Mouse (Mus musculus): ENCODE measurements around the gene 1700018B08Rik. TPM values are rescaled to one million over a fixed set of nuclear protein-coding genes. Genes with fewer than 3 reads are reported as not detected.
A peak's percentile ranks its signal among the peaks of the same experiment; 100 is the strongest.

The 1700018B08Rik gene
- polyA plus RNA-seq, 1 experiment from 2014 or later = not detected

- no peaks in the 10 kb centered on the region for H3K27me3 ChIP-seq (ENCODE audit: insufficient read depth, low read length)
- no peak for DNase-seq
- no peak overlapping the region for H3K27ac ChIP-seq (ENCODE audit: low read depth)
- H3K36me3 ChIP-seq (replicated peaks; ENCODE audit: insufficient read depth, low read length) = peaks cover 25% of the 10 kb centered on the region
- no peak for TF ChIP-seq EP300 (IDR thresholded peaks at IDR 0.05; ENCODE audit: low read depth)
- TF ChIP-seq CTCF (IDR thresholded peaks at IDR 0.05; ENCODE audit: low read depth) = peak; percentile 9; the same call in 1 of the 2 replicates
- no peak for ATAC-seq
- no peak overlapping the region for H3K9ac ChIP-seq (replicated peaks)
- H3K4me1 ChIP-seq (ENCODE audit: insufficient read depth) = peaks cover 7% of the 10 kb centered on the region; the same call in 1 of the 2 replicates
- no peak overlapping the region for H3K4me2 ChIP-seq (ENCODE audit: low read depth, low read length)
- H3K9me3 ChIP-seq (ENCODE audit: low read length) = no peaks in the 10 kb centered on the region
- no peak overlapping the region for H3K4me3 ChIP-seq (ENCODE audit: low read depth, low read length)
- 89% methylated on average over 16 of the region's 16 CpGs for WGBS (ENCODE audit: insufficient replicate concordance)
Measured at GRCm38 (mm10) chr8:121558538-121558937, 14.4 kb upstream of the 1700018B08Rik start.

GRCm38 (mm10) chr8:121557746-121558145 lies 13.6 kb upstream of the 1700018B08Rik start:
- WGBS (ENCODE audit: insufficient replicate concordance) = 89% methylated on average over 11 of the region's 11 CpGs

GRCm38 (mm10) chr8:121553831-121554475 lies 9.8 kb upstream of the 1700018B08Rik start:
- ATAC-seq (no peak), DNase-seq (no peak)
- Histone ChIP-seq H3K4me3 (ENCODE audit: low read depth, low read length) (no peak overlapping the region), H3K4me1 (ENCODE audit: insufficient read depth) (no peaks in the 10 kb centered on the region), H3K36me3 (replicated peaks; ENCODE audit: insufficient read depth, low read length) (peaks cover 41% of the 10 kb centered on the region), H3K4me2 (ENCODE audit: low read depth, low read length) (no peak overlapping the region), H3K9ac (replicated peaks) (no peak overlapping the region), H3K9me3 (ENCODE audit: low read length) (no peaks in the 10 kb centered on the region), H3K27ac (ENCODE audit: low read depth) (no peak overlapping the region), H3K27me3 (ENCODE audit: insufficient read depth, low read length) (no peaks in the 10 kb centered on the region)
- TF ChIP-seq EP300 (IDR thresholded peaks at IDR 0.05; ENCODE audit: low read depth) (no peak), CTCF (IDR thresholded peaks at IDR 0.05; ENCODE audit: low read depth) (no peak)
- WGBS (ENCODE audit: insufficient replicate concordance) = 87% methylated on average over 32 of the region's 32 CpGs

More at GRCm38 (mm10) chr8:121557746-121558145, 13.6 kb upstream of the 1700018B08Rik start:
- Histone ChIP-seq H3K27me3 (ENCODE audit: insufficient read depth, low read length) (no peaks in the 10 kb centered on the region), H3K4me2 (ENCODE audit: low read depth, low read length) (no peak overlapping the region), H3K36me3 (replicated peaks; ENCODE audit: insufficient read depth, low read length) (peaks cover 28% of the 10 kb centered on the region), H3K9ac (replicated peaks) (no peak overlapping the region), H3K4me1 (ENCODE audit: insufficient read depth) (peaks cover 4% of the 10 kb centered on the region; the same call in 1 of the 2 replicates), H3K27ac (ENCODE audit: low read depth) (no peak overlapping the region), H3K9me3 (ENCODE audit: low read length) (no peaks in the 10 kb centered on the region), H3K4me3 (ENCODE audit: low read depth, low read length) (no peak overlapping the region)
- TF ChIP-seq CTCF (IDR thresholded peaks at IDR 0.05; ENCODE audit: low read depth) (no peak), EP300 (IDR thresholded peaks at IDR 0.05; ENCODE audit: low read depth) (no peak)
- ATAC-seq (no peak), DNase-seq (no peak)

GRCm38 (mm10) chr8:121552506-121552905 lies 8.4 kb upstream of the 1700018B08Rik start:
- H3K4me3 ChIP-seq (ENCODE audit: low read depth, low read length) = no peak overlapping the region

GRCm38 (mm10) chr8:121551065-121551985 lies 7.2 kb upstream of the 1700018B08Rik start:
- ATAC-seq = no peak
- no peaks in the 10 kb centered on the region for H3K4me1 ChIP-seq (ENCODE audit: insufficient read depth)
- no peak overlapping the region for H3K9ac ChIP-seq (replicated peaks)
- 79% methylated on average over 24 of the region's 24 CpGs for WGBS (ENCODE audit: insufficient replicate concordance)
- no peak overlapping the region for H3K4me3 ChIP-seq (ENCODE audit: low read depth, low read length)
- no peaks in the 10 kb centered on the region for H3K27me3 ChIP-seq (ENCODE audit: insufficient read depth, low read length)
- H3K9me3 ChIP-seq (ENCODE audit: low read length) = no peaks in the 10 kb centered on the region
- TF ChIP-seq CTCF (IDR thresholded peaks at IDR 0.05; ENCODE audit: low read depth) (no peak), EP300 (IDR thresholded peaks at IDR 0.05; ENCODE audit: low read depth) (no peak)
- no peak overlapping the region for H3K27ac ChIP-seq (ENCODE audit: low read depth)
- peaks cover 38% of the 10 kb centered on the region for H3K36me3 ChIP-seq (replicated peaks; ENCODE audit: insufficient read depth, low read length)
- no peak for DNase-seq
- no peak overlapping the region for H3K4me2 ChIP-seq (ENCODE audit: low read depth, low read length)

More at GRCm38 (mm10) chr8:121552506-121552905, 8.4 kb upstream of the 1700018B08Rik start:
- Histone ChIP-seq H3K27me3 (ENCODE audit: insufficient read depth, low read length) (no peaks in the 10 kb centered on the region), H3K9me3 (ENCODE audit: low read length) (no peaks in the 10 kb centered on the region), H3K4me2 (ENCODE audit: low read depth, low read length) (no peak overlapping the region), H3K27ac (ENCODE audit: low read depth) (no peak overlapping the region), H3K9ac (replicated peaks) (no peak overlapping the region), H3K4me1 (ENCODE audit: insufficient read depth) (no peaks in the 10 kb centered on the region), H3K36me3 (replicated peaks; ENCODE audit: insufficient read depth, low read length) (peaks cover 38% of the 10 kb centered on the region)
- TF ChIP-seq CTCF (IDR thresholded peaks at IDR 0.05; ENCODE audit: low read depth) (no peak), EP300 (IDR thresholded peaks at IDR 0.05; ENCODE audit: low read depth) (no peak)
- DNase-seq = no peak
- no peak for ATAC-seq
- WGBS (ENCODE audit: insufficient replicate concordance) = 80% methylated on average over 9 of the region's 9 CpGs

GRCm38 (mm10) chr8:121550056-121550455 lies 5.9 kb upstream of the 1700018B08Rik start:
- DNase-seq (no peak), ATAC-seq (no peak)
- H3K27me3 ChIP-seq (ENCODE audit: insufficient read depth, low read length) = no peaks in the 10 kb centered on the region
- no peaks in the 10 kb centered on the region for H3K9me3 ChIP-seq (ENCODE audit: low read length)
- no peak overlapping the region for H3K9ac ChIP-seq (replicated peaks)
- no peaks in the 10 kb centered on the region for H3K4me1 ChIP-seq (ENCODE audit: insufficient read depth)
- no peak overlapping the region for H3K27ac ChIP-seq (ENCODE audit: low read depth)
- 82% methylated on average over 6 of the region's 6 CpGs for WGBS (ENCODE audit: insufficient replicate concordance)
- TF ChIP-seq CTCF (IDR thresholded peaks at IDR 0.05; ENCODE audit: low read depth) = no peak
- no peak for TF ChIP-seq EP300 (IDR thresholded peaks at IDR 0.05; ENCODE audit: low read depth)
- H3K4me3 ChIP-seq (ENCODE audit: low read depth, low read length) = no peak overlapping the region
- peaks cover 33% of the 10 kb centered on the region for H3K36me3 ChIP-seq (replicated peaks; ENCODE audit: insufficient read depth, low read length)
- H3K4me2 ChIP-seq (ENCODE audit: low read depth, low read length) = no peak overlapping the region

Measured in liver, postnatal 0 days (tissue).